Mouse (Mus musculus) kidney, adult 9 months (tissue): ENCODE results near the gene Ttc39b.

Source experiments
- DNase-seq: peaks from one replicate; pipeline ENCODE4 v3.0.0; 2022

Ttc39b gene

GRCm38 (mm10) chr4:83177471-83177870, 146.6 kb downstream of the Ttc39b start:
- no peak for DNase-seq

GRCm38 (mm10) chr4:83174946-83175345, 149.1 kb downstream of the Ttc39b start:
- no peak for DNase-seq

GRCm38 (mm10) chr4:83172278-83172677, 151.8 kb downstream of the Ttc39b start:
- DNase-seq = no peak

GRCm38 (mm10) chr4:83170741-83171140, 153.3 kb downstream of the Ttc39b start:
- DNase-seq = no peak
